Mouse (Mus musculus) limb, embryonic 10.5 days (tissue): ENCODE results near the gene Lrba. TPM values are rescaled to one million over a fixed set of nuclear protein-coding genes. Genes with fewer than 3 reads are reported as not detected.

Experiments
- DNase-seq: peaks from one replicate; pipeline ENCODE4 v3.0.0-alpha.2; 2017; ENCODE audit warnings: low spot score
- H3K27ac ChIP-seq: fragments of 300-500 bp; sonication (generic); 2 replicates; pipeline ENCODE4 v1.5.1; 2016; ENCODE audit warnings: mild to moderate bottlenecking
- H3K27me3 ChIP-seq: fragments of 300-500 bp; sonication (generic); 2 replicates; pipeline ENCODE4 v1.6.1; 2016; ENCODE audit warnings: low read depth, mild to moderate bottlenecking; ENCODE audit not compliant: poor library complexity, severe bottlenecking
- H3K36me3 ChIP-seq: fragments of 300-500 bp; sonication (generic); 2 replicates; pipeline ENCODE4 v1.6.1; 2016; ENCODE audit warnings: mild to moderate bottlenecking, moderate library complexity
- H3K4me1 ChIP-seq: fragments of 300-500 bp; sonication (generic); 2 replicates; pipeline ENCODE4 v1.6.1; 2016
- H3K4me3 ChIP-seq: fragments of 300-500 bp; sonication (generic); 2 replicates; pipeline ENCODE4 v1.5.1; 2016; ENCODE audit warnings: mild to moderate bottlenecking, moderate library complexity
- H3K9me3 ChIP-seq: fragments of 300-500 bp; sonication (generic); replicated peaks from 2 replicates; pipeline ENCODE4 v1.6.1; 2016; ENCODE audit warnings: mild to moderate bottlenecking
- WGBS: fragments of 180-500 bp; shearing (Covaris S2); methylation state at CpG from one replicate; pipeline ENCODE4 v1.1.7; 2016; 5-methylcytosine and 5-hydroxymethylcytosine counted together
- polyA plus RNA-seq: library from polyadenylated mRNA; unstranded; fragments of >200 nt; fragmentation: Nextera tagmentation; extraction: Ambion mirVana; gene quantifications from 2 replicates; pipeline ENCODE4 v1.2.1, GENCODE M21; 2016

The Lrba gene
- polyA plus RNA-seq, 1 experiment from 2014 or later, result 6.0 TPM

DNA sequence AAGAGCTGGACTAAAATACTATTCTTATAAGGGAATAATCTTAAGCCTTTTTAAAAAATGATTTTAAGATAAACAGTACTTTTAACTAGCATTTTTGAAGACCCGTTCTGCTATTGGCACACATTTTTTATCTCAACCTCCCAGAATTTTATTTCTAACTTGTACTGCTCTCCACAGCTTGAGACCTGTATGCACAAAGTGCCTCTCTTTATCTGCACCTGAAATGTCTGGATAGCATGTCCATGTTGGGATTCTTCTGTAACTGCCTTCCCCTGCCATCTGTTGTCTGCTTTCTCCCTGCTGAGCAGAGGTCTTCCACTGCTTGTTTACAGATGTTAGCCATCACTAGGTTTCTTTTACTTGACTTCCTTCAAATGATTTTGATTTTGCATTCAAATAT, 202.3 kb downstream of the Lrba start:
- H3K4me3 ChIP-seq, result no peak overlapping the region
- H3K27me3 ChIP-seq, result no peaks in the 10 kb centered on the region
- no peaks in the 10 kb centered on the region for H3K36me3 ChIP-seq
- H3K9me3 ChIP-seq, result no peaks in the 10 kb centered on the region
- 92% methylated on average over 1 of the region's 1 CpGs for WGBS
- H3K27ac ChIP-seq, result no peak overlapping the region
- H3K4me1 ChIP-seq, result no peaks in the 10 kb centered on the region
- DNase-seq, result no peak

DNA sequence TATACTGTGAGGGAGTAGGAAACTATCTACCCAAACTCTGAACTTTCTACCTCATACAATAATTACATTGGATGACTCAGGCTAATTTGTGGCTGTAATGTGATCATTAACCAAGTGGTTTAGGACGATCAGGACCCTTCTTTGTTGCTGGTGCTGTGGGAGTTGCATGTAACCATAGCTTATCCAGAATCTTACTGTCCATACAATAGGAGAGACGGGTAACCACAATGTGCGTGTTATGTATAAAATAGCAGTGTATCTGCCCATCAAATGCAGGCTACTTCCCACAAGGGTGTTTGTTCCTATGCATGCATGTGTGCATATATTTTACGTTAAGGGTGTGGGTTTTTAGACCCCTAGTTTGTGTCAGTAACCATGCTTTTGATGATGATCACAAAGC, 219.0 kb downstream of the Lrba start:
- H3K27me3 ChIP-seq, result no peaks in the 10 kb centered on the region
- no peak overlapping the region for H3K4me3 ChIP-seq
- peaks cover 17% of the 10 kb centered on the region for H3K4me1 ChIP-seq
- WGBS, result 83% methylated on average over 4 of the region's 4 CpGs
- H3K9me3 ChIP-seq, result no peaks in the 10 kb centered on the region
- DNase-seq, result no peak
- no peak overlapping the region for H3K27ac ChIP-seq
- no peaks in the 10 kb centered on the region for H3K36me3 ChIP-seq

DNA sequence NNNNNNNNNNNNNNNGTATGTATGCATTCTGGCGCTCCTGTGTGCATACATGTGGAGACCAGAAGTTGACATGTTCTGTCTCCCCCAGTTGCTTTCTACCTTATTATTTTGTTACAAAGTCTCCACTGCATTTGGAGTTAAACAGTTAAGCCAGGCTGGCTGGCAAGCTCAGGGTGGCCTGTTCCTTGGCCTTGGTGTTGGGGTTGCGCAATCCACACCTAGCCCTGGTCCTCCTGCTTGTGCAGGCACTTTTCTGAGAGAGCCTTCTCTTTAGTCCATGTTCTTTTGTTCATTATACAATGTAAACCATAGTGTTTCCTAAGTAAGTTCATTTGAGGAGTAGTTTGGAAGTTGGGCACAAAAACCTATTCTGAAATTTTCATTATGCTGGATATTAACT, 226.7 kb downstream of the Lrba start:
- no peak overlapping the region for H3K27ac ChIP-seq
- H3K4me3 ChIP-seq, result no peak overlapping the region
- H3K36me3 ChIP-seq, result no peaks in the 10 kb centered on the region
- no peaks in the 10 kb centered on the region for H3K9me3 ChIP-seq
- peaks cover 24% of the 10 kb centered on the region for H3K4me1 ChIP-seq
- H3K27me3 ChIP-seq, result no peaks in the 10 kb centered on the region
- no peak for DNase-seq
- 92% methylated on average over 2 of the region's 2 CpGs for WGBS

DNA sequence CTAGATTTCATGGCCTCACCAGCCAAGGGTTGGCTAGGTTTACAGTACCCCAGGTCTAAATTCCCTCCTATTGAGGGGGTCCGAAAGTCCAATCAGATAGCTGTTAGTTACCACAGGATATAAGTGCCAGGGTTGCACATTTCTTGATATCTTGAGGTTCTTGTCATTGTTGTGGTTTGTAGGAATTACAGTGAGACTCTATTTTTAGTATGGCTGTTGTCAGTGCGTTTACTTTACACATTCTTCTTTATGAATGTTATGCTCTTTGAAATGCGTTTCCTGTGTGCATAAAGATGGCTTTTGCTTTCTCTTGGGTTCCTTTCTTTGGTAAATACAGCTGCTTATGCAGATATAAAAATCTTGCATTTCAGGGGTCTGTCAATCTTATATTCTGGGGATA, 237.1 kb downstream of the Lrba start:
- no peak for DNase-seq
- no peaks in the 10 kb centered on the region for H3K36me3 ChIP-seq
- WGBS, result 92% methylated on average over 3 of the region's 3 CpGs

DNA sequence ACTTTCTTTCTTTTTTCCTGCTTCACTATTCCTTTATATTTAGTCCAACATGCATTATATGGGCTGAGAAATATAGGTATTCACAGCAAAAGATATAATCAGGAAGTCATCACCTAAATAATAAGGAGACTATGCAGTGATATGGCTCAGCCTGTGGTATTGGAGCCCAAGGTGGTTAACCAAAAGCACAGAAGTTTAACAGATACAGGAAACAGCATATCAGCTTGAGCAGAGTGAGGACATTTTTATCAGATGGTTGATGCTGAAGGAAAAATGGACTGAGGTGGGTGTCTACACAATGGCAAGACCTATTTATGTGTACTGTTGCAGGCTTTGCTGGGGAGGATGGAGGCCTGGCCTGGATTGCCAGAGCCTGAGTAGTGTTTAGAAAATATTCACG, 265.5 kb downstream of the Lrba start:
- DNase-seq, result no peak
- H3K9me3 ChIP-seq, result no peaks in the 10 kb centered on the region
- H3K27me3 ChIP-seq, result no peaks in the 10 kb centered on the region
- H3K36me3 ChIP-seq, result no peaks in the 10 kb centered on the region
- no peak overlapping the region for H3K4me3 ChIP-seq
- 87% methylated on average over 1 of the region's 1 CpGs for WGBS
- H3K27ac ChIP-seq, result no peak overlapping the region
- H3K4me1 ChIP-seq, result no peaks in the 10 kb centered on the region

More for the DNA sequence above, 237.1 kb downstream of the Lrba start:
- Histone ChIP-seq H3K9me3 (no peaks in the 10 kb centered on the region), H3K4me1 (0 out of 2 replicates have a peak, but pooled peaks cover 4% of the 10 kb centered on the region), H3K27me3 (no peaks in the 10 kb centered on the region), H3K27ac (no peak overlapping the region), H3K4me3 (no peak overlapping the region)

DNA sequence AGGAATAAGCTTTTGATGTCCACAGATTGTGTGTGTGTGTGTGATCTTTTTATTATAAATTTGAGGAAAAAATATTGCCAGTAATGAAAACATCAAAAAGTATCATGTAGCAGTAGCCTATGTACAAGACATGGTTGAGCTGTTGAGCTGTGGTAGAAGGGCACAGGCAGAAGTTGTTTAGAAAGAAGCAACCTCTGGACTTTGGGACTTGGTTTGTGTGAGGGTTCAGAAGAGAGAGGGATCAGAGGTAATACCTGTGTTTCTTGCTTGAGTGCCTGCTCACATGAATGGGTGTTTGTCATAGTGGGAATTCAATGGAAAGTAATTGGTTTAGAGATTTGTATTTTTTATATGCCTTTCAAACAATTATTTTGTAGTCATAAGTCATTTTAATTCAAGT, 276.1 kb downstream of the Lrba start:
- Histone ChIP-seq H3K27me3 (no peaks in the 10 kb centered on the region), H3K4me3 (no peak overlapping the region), H3K4me1 (no peaks in the 10 kb centered on the region), H3K36me3 (no peaks in the 10 kb centered on the region), H3K27ac (no peak overlapping the region), H3K9me3 (no peaks in the 10 kb centered on the region)
- no peak for DNase-seq

DNA sequence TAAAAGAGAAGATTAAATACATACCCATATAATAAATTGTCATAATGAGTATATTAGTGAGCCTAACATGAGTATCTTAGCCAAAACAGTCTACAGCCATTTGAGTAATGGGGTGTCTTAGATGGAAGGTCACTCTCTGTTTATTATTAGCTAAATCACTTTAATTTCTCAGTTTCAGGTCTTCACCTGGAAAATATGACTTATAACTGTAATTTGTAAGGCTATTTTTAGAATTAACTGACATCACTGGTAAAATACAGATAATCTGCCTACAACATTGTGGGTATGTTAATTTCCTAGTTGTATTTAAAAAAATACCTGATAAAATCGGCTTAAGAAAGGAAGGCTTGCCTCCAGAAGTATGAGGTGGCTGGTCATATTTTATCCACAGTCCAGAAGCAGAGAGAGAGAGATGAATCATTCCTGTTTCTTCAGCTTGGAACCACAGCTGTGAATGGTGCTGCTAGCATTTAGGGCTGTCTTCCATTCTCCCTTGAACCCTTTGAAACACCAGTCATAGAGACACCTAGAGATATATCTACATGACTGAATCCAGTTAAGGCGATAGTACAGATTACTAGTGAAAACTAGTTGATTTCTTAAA, 294.1 kb downstream of the Lrba start:
- no peaks in the 10 kb centered on the region for H3K9me3 ChIP-seq
- no peaks in the 10 kb centered on the region for H3K27me3 ChIP-seq
- no peak overlapping the region for H3K4me3 ChIP-seq
- H3K27ac ChIP-seq, result no peak overlapping the region
- no peak for DNase-seq
- WGBS, result 92% methylated on average over 2 of the region's 2 CpGs
- H3K4me1 ChIP-seq, result no peaks in the 10 kb centered on the region
- no peaks in the 10 kb centered on the region for H3K36me3 ChIP-seq

DNA sequence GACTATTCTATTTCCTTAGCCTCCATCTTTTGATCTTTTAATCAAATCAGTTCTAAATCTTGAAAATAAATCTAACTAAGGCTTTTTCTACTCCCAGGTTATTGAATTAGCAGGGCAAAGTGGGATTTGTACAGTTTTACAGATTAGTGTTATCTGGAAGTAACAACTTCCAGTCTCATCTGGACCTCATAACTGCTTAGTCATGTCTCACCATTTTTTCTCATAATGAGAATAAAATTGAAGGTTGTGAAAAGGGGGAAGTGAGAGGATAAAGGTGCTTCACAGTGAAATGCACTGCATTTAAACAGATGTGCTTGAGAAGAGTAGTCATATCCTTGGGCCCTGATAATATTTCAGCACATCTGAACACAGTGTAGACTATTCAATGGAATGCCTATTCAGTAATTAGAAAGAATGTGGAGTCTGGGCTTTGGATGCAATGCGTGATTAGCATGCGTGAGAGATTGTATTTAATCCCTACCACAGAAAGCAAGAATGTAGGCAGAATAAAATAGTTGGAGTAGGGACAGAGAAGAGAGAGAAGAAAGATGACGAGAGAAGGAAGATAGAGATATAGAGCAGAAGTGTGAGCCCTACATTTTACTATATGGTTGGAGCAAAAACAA, 298.5 kb downstream of the Lrba start:
- H3K9me3 ChIP-seq, result no peaks in the 10 kb centered on the region
- DNase-seq, result no peak
- no peaks in the 10 kb centered on the region for H3K36me3 ChIP-seq
- WGBS, result 88% methylated on average over 3 of the region's 3 CpGs
- H3K27me3 ChIP-seq, result no peaks in the 10 kb centered on the region
- no peak overlapping the region for H3K27ac ChIP-seq
- no peak overlapping the region for H3K4me3 ChIP-seq
- no peaks in the 10 kb centered on the region for H3K4me1 ChIP-seq

DNA sequence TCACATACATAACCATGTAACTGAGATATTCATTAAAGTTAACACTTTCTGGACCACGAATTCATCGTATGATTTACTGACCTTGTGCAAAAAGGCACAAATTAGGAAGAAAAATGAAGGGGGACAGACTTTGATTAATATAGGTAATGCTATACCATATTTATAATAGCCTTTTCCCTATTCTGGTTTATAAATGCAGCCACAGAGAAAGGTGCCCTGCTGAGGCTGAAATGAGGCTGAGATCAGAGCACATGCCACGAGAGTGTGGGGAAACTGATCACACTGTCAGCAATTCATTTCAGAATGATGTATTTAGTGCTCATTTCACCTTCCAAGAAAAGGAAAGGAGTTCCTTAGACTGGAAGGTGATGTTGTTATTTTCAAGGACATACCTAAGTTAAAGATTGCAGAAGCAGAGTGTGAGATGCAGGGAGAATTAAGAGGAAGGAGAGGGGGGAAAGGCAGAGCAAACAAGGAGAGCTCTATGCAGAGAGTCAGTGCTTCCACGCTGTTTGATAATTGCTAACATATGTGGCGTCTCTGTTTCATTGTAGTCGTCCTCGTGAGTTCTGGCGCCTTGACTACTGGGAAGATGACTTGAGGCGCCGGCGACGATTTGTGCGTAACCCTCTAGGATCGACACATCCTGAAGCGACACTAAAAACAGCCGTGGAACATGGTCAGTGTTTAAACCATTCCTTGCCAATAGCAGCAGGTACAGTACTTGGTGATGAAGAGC, 307.2 kb downstream of the Lrba start:
- DNase-seq, result peak; percentile 73
- peak overlapping the region; percentile 82 for H3K27ac ChIP-seq
- peaks cover 40% of the 10 kb centered on the region for H3K4me1 ChIP-seq
- no peaks in the 10 kb centered on the region for H3K36me3 ChIP-seq
- WGBS, result 24% methylated on average over 16 of the region's 16 CpGs
- peak overlapping the region; percentile 26 for H3K4me3 ChIP-seq
- no peaks in the 10 kb centered on the region for H3K27me3 ChIP-seq
- no peaks in the 10 kb centered on the region for H3K9me3 ChIP-seq

DNA sequence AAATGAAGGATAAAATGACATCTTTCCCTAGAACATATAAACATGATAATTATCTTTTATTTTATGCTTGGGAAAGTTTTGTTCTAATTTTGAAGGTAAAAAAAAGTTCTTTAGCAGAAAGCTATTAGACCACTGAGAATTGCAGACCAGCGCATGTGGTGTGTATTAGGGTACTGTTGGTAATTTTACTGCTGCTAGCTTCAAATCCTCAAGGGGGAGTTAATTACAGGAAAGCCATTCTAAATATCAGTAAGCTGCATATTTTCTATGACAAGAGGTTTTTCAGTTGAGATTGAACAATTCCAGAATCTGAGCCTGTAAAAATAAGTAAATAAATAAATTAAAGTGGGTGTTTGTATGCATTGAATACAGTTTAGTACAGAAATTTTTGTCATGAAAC, 312.3 kb downstream of the Lrba start:
- Histone ChIP-seq H3K36me3 (no peaks in the 10 kb centered on the region), H3K27ac (no peak overlapping the region), H3K27me3 (no peaks in the 10 kb centered on the region), H3K4me3 (no peak overlapping the region), H3K4me1 (peaks cover 70% of the 10 kb centered on the region), H3K9me3 (no peaks in the 10 kb centered on the region)
- DNase-seq, result no peak
- WGBS, result 33% methylated on average over 1 of the region's 1 CpGs

DNA sequence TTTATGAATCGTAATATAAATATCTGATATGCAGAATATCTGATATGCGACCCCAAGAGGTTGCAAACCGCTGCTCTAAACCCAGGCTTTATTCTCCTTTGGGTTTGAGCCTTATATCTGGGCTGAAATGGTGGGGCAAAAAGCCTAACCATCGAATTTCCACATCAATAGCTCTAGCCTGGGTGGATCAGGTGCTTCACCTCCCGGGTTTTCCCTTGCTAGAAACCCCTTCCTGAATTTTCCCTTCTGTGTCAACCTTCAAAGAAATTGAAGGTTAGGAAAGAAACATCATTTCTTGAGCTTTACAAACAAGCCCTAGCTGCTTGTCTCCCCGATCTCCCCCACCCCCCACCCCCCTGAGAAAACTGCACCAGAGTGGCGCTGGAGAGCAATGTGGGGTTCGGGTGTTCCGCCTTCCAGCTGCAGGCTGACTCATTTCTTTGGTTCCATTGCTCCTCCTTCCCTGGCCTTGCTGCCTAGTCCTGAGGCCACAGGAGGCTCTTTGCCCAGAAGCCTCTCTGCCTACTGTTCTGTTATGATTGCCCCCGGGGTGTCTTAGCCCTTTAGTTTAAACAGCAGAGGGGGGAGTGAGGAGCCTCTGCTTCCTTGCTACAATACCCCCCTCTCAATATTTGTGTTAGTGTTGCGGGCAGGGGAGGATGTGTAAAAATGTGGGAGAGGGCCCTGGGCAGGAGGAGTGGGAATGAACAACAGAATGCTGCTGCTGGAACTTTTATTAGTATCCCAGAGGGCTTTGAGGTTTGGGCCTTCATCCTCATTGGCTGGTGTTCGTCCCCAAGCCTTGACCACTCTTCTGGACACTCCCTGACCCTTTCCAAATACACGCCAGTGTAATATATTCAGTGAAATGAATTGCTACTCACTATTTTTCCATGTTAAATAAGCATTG, 314.4 kb downstream of the Lrba start:
- 27% methylated on average over 13 of the region's 13 CpGs for WGBS
- Histone ChIP-seq H3K4me1 (peaks cover 67% of the 10 kb centered on the region), H3K27me3 (no peaks in the 10 kb centered on the region), H3K36me3 (no peaks in the 10 kb centered on the region), H3K9me3 (no peaks in the 10 kb centered on the region), H3K4me3 (peak overlapping the region; percentile 14; the same call in 1 of the 2 replicates), H3K27ac (peak overlapping the region; percentile 78)
- peak; percentile 42 for DNase-seq

DNA sequence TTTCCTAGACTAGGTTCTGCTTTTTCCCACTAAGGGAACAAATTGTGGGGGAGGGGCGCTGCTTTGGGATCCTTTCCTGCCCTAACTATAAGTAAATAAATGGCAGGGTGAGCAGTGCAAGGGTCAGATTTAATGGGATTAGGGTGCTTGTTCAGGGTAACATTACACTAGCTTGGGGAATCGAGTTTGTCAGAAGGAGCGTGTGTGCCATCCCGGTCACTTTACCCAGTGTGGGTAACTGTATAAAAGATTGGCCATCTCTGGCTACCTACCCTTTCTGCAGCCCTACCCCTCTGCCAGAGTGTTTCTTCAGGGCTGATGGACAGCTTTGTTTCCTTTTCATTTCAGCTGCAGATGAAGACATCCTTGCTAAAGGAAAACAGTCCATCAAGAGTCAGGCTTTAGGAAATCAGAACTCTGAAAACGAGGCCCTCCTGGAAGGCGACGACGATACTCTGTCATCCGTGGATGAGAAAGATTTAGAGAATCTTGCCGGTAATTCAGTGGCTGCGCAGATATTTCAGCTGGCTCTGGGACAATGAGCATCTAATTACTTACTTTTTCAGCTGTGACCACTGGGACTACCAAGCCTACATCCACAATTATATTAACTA, 315.2 kb downstream of the Lrba start:
- H3K4me3 ChIP-seq, result peak overlapping the region; percentile 14; the same call in 1 of the 2 replicates
- DNase-seq, result peak; percentile 38

More for the DNA sequence above, 315.2 kb downstream of the Lrba start:
- no peaks in the 10 kb centered on the region for H3K9me3 ChIP-seq
- no peaks in the 10 kb centered on the region for H3K27me3 ChIP-seq
- H3K27ac ChIP-seq, result peak overlapping the region; percentile 78
- WGBS, result 50% methylated on average over 11 of the region's 11 CpGs
- H3K4me1 ChIP-seq, result peaks cover 67% of the 10 kb centered on the region
- H3K36me3 ChIP-seq, result no peaks in the 10 kb centered on the region
